Mouse (Mus musculus): Measurements from ENCODE around the gene Ces2c. TPM values are rescaled to one million over a fixed set of nuclear protein-coding genes. Genes with fewer than 3 reads are reported as not detected.
"Not testable (repeated sequence)": the region's sequence is repeated elsewhere in the genome, so short reads cannot be mapped to it uniquely, and the experiment has no call there.

Ces2c gene
- under 1 TPM; 0.33 to 0.47 TPM for total RNA-seq (2021)
- long read RNA-seq, experiment 1 = 0 reads
- long read RNA-seq, experiment 2, partial matches to known transcripts = 0 of 1 reads
- long read RNA-seq, experiment 2, other reads (novel, unspliced or antisense) = 0 of 1 reads

- DNase-seq = no peak
- intact Hi-C loops (cut with DNase I; ENCODE audit: low total_unique reads) = no loop called here
Measured at GRCm38 (mm10) chr8:104846831-104847230, at the start of gene Ces2c. TSS of gene Ces2c (plus strand) at chr8:104847068.

GRCm38 (mm10) chr8:104799385-104799784, 47.5 kb upstream of the Ces2c start:
- no peak for DNase-seq
- intact Hi-C loops (cut with DNase I; ENCODE audit: low total_unique reads) = loop anchor here (10.0 kb wide), 1 partner anchor 995 kb away; no protein-coding TSS in a partner anchor

GRCm38 (mm10) chr8:104806127-104806526, 40.7 kb upstream of the Ces2c start:
- intact Hi-C loops (cut with DNase I; ENCODE audit: low total_unique reads) = no loop called here
- no peak for DNase-seq

- no peak for DNase-seq
- intact Hi-C loops (cut with DNase I; ENCODE audit: low total_unique reads) = no loop called here
Measured at GRCm38 (mm10) chr8:104808542-104809413, 38.1 kb upstream of the Ces2c start.

GRCm38 (mm10) chr8:104809436-104809835, 37.4 kb upstream of the Ces2c start:
- intact Hi-C loops (cut with DNase I; ENCODE audit: low total_unique reads) = no loop called here
- DNase-seq = no peak

GRCm38 (mm10) chr8:104826912-104827311, 20.0 kb upstream of the Ces2c start:
- intact Hi-C loops (cut with DNase I; ENCODE audit: low total_unique reads) = no loop called here
- no peak for DNase-seq

GRCm38 (mm10) chr8:104828221-104828620, 18.6 kb upstream of the Ces2c start:
- intact Hi-C loops (cut with DNase I; ENCODE audit: low total_unique reads) = no loop called here
- DNase-seq = no peak

GRCm38 (mm10) chr8:104831440-104831839, 15.4 kb upstream of the Ces2c start, which contains the start of gene Ces2b:
TSS of gene Ces2b (plus strand) at chr8:104831572.
- no peak for DNase-seq
- intact Hi-C loops (cut with DNase I; ENCODE audit: low total_unique reads) = no loop called here

GRCm38 (mm10) chr8:104841360-104842078, 5.3 kb upstream of the Ces2c start:
- intact Hi-C loops (cut with DNase I; ENCODE audit: low total_unique reads) = no loop called here
- no peak for DNase-seq

- intact Hi-C loops (cut with DNase I; ENCODE audit: low total_unique reads) = no loop called here
- no peak for DNase-seq
Measured at GRCm38 (mm10) chr8:104847741-104848462, 1.0 kb downstream of the Ces2c start.

- DNase-seq; intact Hi-C loops (cut with DNase I; ENCODE audit: low total_unique reads): not testable (repeated sequence)
Measured at GRCm38 (mm10) chr8:104866844-104867531, 20.1 kb downstream of the Ces2c start.

GRCm38 (mm10) chr8:104868876-104869275, 22.0 kb downstream of the Ces2c start:
- intact Hi-C loops (cut with DNase I; ENCODE audit: low total_unique reads); DNase-seq: not testable (repeated sequence)

GRCm38 (mm10) chr8:104886223-104886926, 39.5 kb downstream of the Ces2c start:
- DNase-seq; intact Hi-C loops (cut with DNase I; ENCODE audit: low total_unique reads): not testable (repeated sequence)

GRCm38 (mm10) chr8:104901746-104902145, 54.9 kb downstream of the Ces2c start:
- intact Hi-C loops (cut with DNase I; ENCODE audit: low total_unique reads) = no loop called here
- DNase-seq = no peak

Other genes starting within 250 kb of the Ces2c start
- gene Cdh16, start 222.7 kb upstream of the Ces2c start, total RNA-seq (2021) = not detected
- gene Rrad, start 215.7 kb upstream of the Ces2c start, total RNA-seq (2021) = 10 to 100 TPM in 1 of 2 experiments, 1 to 10 TPM in 1; 3.7 to 15.5 TPM
- 10 to 100 TPM; 27.1 to 32.0 TPM for gene Ciao2b, start 205.1 kb upstream of the Ces2c start, total RNA-seq (2021)
- gene Ces2a, start 113.1 kb upstream of the Ces2c start, total RNA-seq (2021) = not detected
- under 1 TPM in 1 of 2 experiments, not detected in 1; 0.14 TPM for gene Ces2b, start 15.5 kb upstream of the Ces2c start, total RNA-seq (2021)
- gene Ces2e, start 79.2 kb downstream of the Ces2c start, total RNA-seq (2021) = under 1 TPM; 0.09 to 0.10 TPM
- not detected for gene Ces2f, start 100.3 kb downstream of the Ces2c start, total RNA-seq (2021)
- gene Ces2g, start 114.7 kb downstream of the Ces2c start, total RNA-seq (2021) = under 1 TPM; 0.22 to 0.47 TPM
- not detected for gene Ces2h, start 153.8 kb downstream of the Ces2c start, total RNA-seq (2021)
- gene Ces3a, start 201.5 kb downstream of the Ces2c start, total RNA-seq (2021) = not detected
- not detected for gene Ces3b, start 236.7 kb downstream of the Ces2c start, total RNA-seq (2021)

Data from gastrocnemius, postnatal 14 days (tissue).